Mouse (Mus musculus): Measurements from ENCODE around the gene Kndc1. TPM values are rescaled to one million over a fixed set of nuclear protein-coding genes. Genes with fewer than 3 reads are reported as not detected.
A peak's percentile ranks its signal among the peaks of the same experiment; 100 is the strongest.

Gene Kndc1
- total RNA-seq (2014; fragmentation: Nextera tagmentation): not detected in 2 replicates
- total RNA-seq (2017): not detected in 2 replicates

DNA sequence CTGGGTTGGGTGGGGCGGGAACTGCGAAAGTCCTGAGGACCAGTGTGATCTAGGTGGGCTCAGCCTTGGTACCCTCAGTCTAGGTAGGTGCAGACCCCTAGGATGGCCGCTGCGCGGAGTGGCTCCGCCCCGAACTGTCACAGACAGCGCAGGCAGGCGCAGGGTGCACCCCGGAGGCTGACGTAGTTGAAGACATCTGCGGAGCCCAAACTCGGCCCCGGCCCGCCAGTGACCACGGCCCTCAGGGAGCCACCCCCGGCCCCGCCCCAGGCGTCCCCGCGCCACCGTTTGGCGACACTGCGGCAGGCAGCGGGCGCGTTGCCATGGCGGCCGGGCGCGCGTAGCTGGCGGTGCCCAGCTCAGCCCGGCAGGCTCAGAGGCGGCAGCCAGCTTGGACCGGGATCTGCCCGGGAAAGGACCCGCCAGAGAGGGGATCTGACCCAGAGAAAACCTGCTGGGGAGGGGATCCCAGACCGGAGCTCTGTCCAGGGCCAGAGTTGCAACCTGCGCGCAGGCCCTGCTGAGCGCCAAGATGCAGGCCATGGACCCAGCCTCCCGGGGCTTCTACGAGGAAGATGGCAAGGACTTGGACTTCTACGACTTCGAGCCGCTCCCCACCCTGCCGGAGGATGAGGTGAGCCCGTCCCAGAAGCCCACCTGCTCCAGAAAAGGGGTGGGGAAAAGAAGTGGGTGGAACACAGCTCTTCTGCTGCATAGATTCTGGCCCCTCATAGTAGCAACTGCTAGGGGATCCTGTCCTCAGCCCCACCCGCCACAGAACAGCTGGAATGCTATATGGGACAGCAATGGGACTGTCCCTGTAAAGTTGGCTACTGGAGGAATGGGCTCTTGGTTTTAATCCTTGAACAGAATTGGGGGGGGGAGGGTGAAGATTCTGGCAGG lies at the start of gene Kndc1:
TSS of gene Kndc1 (plus strand) at position 42 of the 903 bp plus-strand sequence.
- peak; percentile 40; the same call in 1 of the 2 replicates for ATAC-seq (replicated peaks; ENCODE audit: poor library complexity, severe bottlenecking)

DNA sequence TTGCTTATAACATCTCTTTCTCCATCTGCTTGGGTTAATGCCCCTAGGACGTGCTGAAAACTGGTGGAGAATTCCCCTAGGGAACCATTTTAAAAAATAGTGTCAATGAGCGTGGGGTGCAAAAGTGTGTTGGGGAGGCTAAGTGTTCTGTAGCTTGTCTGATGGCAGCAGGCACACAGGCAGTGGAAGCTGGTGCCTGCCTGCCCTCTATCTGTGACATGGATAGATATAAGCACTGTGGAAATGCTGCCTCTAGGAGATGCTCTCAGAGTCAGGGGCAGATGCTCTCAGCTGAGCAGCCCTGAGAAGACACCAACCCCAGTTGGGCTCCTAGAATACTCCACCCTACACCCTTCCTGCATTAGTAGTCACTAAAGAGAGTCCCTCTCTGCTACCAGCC lies 49.4 kb upstream of the Kndc1 start:
- no peak for ATAC-seq (replicated peaks; ENCODE audit: poor library complexity, severe bottlenecking)

DNA sequence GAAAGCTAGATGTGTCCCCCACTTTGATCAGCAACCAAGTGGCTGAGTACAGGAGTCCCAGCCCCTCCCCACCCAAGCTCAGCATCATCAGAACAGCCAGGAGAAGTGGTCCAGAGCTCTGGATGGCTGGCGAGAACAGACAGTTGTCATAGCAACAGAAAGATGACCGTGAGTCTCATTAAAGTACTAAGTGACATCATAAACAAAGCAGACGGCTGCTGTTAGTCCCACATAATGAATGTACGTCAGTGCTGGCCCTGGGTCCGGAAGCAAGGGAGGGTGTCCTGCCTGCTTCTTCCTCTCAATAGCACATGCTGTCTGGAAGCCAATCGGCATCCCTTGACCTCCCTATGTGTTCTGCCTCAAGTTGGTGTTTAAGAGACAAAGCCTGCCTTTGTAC lies 44.3 kb upstream of the Kndc1 start:
- no peak for ATAC-seq (replicated peaks; ENCODE audit: poor library complexity, severe bottlenecking)

DNA sequence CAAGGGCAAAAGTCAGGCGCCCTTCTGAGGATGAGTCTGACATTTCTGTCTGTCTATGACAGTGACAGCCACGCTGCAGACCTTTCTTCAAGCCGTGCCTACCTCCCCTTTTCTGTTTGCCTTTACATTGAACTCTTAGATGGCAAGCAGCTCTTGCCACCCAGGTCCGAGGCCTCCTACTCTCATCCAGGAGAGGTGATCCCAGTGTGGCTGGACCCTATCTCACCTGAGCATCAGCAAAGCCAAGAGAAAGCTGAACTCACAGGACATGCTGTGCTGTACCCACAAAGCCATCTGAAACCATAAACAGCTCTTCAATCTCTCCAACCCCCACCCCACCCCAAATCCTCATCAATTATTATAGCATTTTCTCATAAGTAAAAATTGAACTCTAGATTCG lies 43.8 kb upstream of the Kndc1 start:
- no peak for ATAC-seq (replicated peaks; ENCODE audit: poor library complexity, severe bottlenecking)

DNA sequence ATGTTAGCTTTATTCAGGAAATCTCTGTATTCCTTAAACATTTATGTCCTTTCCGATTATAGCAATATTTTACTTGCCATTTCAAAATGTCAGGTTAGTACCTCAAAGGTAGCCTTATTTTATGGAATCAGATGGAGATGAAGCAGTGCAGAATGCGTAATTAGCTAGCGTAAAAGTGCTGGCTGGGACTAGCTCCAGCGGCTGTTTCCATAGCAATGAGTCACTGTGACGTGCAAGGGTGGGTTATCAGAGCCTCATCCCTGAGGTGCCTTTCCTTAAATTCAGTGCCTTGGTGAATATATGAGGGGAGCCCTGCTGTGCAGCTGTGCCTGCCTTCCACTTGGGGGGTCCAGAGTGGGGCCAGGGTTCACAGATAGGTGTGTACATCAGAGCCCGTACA lies 43.4 kb upstream of the Kndc1 start:
- ATAC-seq (replicated peaks; ENCODE audit: poor library complexity, severe bottlenecking): no peak

DNA sequence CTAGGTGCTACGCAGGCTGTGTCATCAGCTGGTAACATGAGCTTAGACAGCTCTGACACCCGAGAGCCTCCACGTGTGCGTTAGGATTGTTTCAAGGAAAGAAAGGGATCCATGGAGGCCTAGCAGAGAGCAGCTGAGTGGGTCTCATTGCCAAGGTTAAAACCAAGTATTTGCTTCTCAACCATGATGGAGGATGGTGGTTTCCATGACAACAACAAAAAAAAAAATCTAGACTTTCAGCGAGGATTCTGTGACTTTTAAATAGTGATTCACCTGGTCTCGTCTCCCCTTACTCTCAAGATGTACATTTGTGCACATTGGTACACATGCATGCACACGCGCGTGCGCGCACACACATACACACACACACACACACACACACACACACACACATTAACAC lies 39.2 kb upstream of the Kndc1 start:
- no peak for ATAC-seq (replicated peaks; ENCODE audit: poor library complexity, severe bottlenecking)

DNA sequence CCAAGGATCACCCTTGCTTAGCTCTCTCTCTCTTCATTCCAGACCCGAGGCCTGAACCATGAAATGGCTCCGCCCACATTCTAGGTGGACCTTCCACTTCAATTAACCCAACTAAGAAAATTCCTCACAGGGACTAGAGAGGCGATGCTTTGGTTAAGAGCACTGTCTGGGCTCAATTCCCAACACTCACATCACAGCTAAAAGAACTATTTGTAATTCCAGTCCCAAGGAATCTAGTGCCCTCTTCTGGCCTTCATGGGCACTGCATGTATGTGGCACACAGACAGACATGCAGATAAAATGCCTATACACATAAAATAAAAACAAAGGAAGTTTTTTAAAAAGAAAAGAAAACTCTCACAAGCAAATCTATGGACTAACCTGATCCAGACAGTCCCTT lies 33.1 kb upstream of the Kndc1 start:
- peak; percentile 59 for ATAC-seq (replicated peaks; ENCODE audit: poor library complexity, severe bottlenecking)

DNA sequence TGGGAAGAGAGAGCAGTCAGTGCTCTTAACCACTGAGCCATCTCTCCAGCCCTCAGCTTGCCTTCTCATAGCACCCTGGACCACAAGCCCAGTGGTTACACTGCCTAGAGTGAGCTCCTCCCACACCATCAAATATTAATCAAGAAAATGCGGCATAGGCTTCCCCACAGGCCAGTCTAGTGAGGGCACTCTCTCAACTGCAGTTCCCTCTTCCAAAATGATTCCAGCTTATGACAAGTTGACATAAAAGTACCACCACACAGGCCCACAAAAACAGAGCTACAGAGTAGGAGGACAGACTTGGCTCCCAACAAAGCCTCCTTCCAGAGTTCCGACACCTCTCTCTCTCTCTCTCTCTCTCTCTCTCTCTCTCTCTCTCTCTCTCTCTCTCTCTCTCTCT lies 31.4 kb upstream of the Kndc1 start:
- ATAC-seq (replicated peaks; ENCODE audit: poor library complexity, severe bottlenecking): no peak

DNA sequence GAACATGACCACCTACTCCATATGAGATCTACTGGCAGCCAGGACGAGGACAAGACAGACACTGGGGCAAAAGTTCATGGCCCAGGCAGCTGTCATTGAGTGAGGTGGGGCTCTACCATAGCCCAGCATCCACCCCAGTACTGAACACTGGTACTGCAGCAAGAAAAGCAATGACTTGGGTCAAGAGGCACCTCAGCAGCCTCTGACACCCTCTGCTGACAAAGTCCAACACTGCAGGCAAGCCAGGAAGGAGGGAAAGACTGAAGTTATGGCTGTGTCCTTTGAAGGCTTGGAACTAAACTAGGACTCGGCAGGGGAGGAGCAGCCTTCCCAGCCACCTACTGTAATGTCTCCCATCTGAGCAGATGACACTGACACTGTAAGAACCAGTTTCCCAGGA lies 30.2 kb upstream of the Kndc1 start:
- ATAC-seq (replicated peaks; ENCODE audit: poor library complexity, severe bottlenecking): no peak

DNA sequence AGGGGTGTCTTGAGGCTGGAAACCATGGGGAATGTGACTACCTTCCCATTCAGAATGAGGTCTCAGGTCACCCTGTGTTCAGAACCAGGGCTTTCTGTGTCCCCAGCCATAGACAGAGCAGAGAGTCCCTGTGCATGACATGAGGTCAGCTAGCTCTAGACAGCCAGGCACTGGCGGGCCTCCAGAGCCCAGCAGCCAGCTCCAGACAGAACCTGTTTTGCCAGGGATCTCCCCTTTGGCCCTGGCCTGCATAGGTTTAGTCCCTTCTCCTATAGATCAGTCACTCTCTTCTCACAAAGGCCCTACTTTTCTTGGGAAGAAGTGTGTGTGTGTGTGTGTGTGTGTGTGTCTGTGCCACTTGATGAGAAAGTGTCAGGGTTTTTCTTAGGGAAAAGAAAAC lies 29.6 kb upstream of the Kndc1 start:
- no peak for ATAC-seq (replicated peaks; ENCODE audit: poor library complexity, severe bottlenecking)

DNA sequence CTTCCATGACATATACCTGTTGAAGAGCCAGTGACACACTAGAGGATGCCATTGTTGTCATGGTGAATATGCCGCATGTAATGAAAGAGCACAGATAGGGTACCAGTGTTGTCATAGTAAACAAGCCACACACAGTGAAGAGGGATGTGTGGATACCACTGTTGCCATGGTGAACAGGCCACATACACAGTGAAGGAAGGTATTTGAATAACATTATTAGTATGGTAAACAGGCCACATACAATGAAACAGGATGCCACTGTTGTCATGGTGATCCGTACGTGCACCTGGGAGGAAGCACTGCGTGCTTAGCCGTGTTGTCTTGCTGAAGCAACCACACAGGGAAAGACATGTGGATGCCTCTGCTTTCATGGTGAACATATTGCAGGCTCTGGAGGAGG lies 23.5 kb upstream of the Kndc1 start:
- ATAC-seq (replicated peaks; ENCODE audit: poor library complexity, severe bottlenecking): no peak

DNA sequence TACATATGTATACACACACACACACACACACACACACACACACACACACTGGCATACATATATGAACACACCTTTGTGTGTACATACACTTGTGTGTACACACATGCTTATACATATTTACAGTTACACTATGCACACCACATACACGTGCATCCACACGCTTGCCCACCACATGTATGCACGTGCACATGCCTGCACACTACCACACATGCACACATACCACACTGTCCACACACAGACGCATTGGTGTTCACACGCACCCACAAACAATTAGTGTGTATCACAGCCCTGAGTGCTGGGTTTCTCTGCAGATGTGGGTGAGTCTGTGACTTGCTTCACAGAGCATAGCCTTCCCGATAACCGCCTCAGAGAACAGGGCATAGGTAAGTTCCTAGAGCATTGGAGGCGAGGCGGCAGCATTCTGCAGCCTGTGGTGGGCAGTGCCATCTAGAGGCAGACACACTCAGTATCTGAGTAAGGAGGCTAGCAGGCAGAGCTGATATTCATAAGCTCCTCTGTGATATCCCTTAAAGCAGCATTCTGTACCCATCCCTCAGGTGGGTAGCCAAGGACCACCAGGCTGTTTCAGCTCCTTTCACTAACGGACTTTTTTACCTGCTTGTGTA lies 17.2 kb upstream of the Kndc1 start:
- ATAC-seq (replicated peaks; ENCODE audit: poor library complexity, severe bottlenecking): no peak

DNA sequence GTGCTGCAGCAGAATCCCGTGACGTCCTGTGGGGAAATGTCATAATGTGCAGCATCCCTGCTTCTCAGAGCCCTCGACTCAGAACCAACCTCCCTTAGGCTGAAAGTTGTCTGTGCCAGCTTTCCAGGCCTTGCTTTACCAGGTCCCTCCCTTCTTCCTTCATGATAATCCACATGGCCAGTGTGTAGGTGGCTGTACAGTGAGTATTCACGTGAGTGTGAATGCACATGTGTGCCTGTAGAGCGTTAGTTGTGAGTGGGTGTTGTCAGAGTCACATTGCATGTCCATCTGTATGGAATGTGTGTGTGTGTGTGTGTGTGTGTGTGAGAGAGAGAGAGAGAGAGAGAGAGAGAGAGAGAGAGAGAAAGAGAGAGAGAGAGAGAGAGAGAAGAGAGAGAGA lies 16.4 kb upstream of the Kndc1 start:
- ATAC-seq (replicated peaks; ENCODE audit: poor library complexity, severe bottlenecking): no peak

DNA sequence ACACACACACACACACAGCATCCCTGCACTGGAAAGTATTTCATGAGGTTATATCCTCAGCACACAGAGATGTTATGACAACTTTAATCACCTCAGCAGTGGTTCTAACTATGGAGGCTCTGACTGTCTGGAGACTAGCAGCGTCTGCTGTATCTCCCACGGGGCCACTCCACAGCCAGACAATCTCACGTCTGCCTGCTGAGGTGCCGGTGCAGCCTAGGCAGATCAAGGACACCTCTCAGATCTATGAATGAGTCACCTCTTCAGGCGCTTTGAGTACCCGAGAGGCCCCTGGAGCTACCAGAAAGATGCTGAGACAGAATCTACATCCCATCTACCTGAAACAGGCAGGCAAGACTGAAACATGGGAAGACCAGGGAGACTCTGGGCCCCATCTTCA lies 15.9 kb upstream of the Kndc1 start:
- no peak for ATAC-seq (replicated peaks; ENCODE audit: poor library complexity, severe bottlenecking)

DNA sequence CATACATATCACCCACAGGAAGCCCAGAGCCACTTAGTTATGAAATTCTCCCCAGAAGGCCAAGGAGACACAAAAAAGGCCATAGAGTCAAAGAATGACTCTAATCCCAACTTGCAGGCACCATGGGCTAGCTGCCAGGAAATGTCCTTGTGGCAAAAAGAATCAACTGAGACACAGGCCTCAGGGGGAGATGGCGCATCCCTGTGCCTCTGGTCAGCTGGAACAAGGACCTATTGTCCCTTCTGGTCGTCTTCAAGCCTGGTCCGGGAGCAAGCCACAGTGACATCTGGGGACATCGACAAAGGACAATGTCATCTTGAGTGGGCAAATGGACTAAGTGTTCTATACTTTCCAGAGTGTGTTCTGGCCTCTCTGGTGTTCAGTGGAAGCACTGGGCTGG lies 11.0 kb upstream of the Kndc1 start:
- ATAC-seq (replicated peaks; ENCODE audit: poor library complexity, severe bottlenecking): no peak

DNA sequence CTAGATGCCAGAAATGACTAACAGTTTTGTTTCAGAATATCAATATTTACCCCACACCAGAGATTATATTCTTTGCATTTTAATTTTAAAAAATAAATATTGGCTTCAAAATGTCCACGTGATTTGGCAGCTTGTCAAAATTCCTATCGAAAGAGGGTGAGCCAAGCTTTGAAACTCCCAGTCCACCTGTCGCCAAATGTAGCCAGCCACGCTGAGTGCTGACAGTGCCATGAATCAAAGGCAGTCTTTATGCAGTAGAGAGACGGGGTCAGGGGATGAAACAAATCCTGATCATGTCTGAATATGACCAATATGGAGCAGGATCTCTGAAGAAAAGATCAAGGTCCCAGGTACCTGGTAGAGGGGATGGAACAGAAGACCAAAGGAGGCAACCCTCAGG lies 2.7 kb upstream of the Kndc1 start:
- ATAC-seq (replicated peaks; ENCODE audit: poor library complexity, severe bottlenecking): no peak

DNA sequence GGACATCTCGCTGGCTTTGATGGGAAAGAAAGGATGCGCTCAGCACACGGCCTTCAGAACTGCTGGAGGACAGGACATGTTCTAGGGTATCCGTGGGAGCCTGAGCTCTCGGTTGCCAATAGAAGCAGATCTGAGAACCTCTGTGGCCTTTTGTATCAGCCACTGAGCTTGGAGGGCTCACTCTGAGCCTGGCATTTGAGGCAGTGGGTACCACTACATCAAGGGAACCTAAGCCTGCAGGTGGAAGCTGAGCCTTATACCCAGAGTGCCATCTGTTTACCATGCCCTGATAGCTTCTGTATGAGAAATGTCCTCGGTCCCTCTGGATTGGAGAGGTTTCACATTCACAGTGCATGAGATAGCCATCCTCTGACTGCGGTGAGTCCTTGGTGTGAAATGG lies 1.8 kb downstream of the Kndc1 start:
- ATAC-seq (replicated peaks; ENCODE audit: poor library complexity, severe bottlenecking): no peak

DNA sequence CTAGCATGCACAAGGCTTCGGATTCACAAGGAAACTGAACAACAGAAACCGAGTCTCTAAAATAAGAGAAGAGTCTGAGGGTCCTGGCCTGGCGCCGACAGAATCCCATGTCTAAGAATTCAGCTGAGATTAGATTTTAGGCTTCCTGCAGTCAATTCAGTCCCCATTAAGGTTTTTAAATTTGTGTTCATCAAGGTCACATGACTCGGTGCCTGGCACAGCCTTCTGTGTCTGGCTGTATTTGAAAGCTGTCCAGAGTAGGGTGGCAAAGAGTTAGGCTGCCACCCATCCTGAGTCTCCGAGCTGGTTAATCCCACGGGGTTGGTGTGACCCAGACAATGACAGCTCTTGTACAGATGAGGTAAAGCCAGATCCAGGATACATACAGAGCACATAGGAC lies 2.3 kb downstream of the Kndc1 start:
- ATAC-seq (replicated peaks; ENCODE audit: poor library complexity, severe bottlenecking): no peak

DNA sequence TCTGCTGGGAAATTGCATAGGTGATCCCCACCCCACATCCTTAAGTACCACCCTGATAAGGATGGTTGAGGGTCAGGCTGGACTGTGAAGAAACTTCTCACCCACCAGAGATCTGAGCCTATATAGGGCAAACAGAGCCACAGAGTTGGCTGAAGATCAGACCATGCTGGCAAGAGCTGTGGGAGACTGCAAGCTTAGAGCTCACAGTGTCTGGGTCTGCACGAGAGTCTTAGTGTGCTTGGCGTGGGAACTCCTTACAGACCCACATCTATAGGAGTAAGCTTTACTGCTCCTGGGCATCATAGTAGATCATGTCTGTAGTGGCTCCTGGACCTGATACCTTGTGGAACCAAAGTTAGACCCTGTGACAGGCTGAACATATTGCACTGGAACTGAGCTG lies 4.1 kb downstream of the Kndc1 start:
- no peak for ATAC-seq (replicated peaks; ENCODE audit: poor library complexity, severe bottlenecking)

DNA sequence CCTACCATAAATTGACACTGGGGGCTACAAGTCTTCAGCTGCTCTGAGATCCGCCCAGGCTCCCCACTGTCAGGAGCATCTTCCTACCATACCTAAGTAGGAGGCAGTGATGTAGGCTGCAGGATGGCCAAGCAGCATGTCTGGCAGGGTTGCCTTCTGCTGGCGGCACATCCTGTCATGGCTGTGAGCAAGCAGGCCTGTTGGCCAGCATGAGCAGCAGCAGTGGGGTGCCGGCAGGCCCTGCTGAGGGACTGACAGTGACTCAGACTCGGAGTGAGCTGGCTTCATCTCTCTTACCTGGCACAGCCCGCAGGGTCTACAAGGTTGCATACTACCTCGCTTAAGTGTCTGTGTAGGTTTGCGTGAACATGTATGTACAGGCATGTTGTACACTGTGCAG lies 5.0 kb downstream of the Kndc1 start:
- no peak for ATAC-seq (replicated peaks; ENCODE audit: poor library complexity, severe bottlenecking)

DNA sequence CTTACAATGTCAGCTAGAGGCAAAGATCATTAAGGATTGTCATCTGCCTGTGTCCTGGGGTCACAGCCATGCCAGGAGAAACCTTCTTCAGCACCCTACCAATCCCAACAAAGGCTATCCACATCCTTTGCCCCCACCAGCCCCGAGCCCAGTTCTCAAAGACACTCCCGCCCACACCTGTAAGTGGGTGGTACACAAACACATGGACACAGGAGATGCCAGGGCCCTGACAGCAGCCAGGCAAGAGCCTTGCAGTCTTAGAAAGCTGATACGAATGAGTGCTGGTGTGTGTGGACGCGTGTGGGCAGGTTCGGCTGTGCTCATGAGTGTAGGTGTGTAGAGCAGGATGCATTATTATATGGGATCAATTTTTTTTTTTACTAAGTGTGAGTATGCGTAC lies 6.0 kb downstream of the Kndc1 start:
- ATAC-seq (replicated peaks; ENCODE audit: poor library complexity, severe bottlenecking): no peak

DNA sequence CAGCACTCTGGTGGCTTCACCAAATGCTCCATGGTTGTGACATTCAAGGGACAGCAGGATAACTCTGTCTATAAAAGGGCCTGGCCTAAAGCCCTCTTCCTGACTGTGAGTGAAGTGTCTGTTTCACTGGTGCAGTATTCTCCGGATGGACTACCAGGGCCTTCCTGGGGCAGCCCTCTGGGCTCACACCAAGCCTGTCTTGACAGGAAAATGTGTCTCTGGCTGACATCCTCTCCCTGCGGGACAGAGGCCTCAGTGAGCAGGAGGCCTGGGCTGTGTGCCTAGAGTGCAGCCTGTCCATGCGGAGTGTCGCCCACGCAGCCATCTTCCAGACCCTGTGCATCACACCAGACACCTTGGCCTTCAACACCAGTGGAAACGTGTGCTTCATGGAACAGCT lies 6.4 kb downstream of the Kndc1 start:
- no peak for ATAC-seq (replicated peaks; ENCODE audit: poor library complexity, severe bottlenecking)
